Mouse (Mus musculus): Measurements from ENCODE around the gene Eif5. TPM values are rescaled to one million over a fixed set of nuclear protein-coding genes. Genes with fewer than 3 reads are reported as not detected.
"Not testable (repeated sequence)": the region's sequence is repeated elsewhere in the genome, so short reads cannot be mapped to it uniquely, and the experiment has no call there.

The Eif5 gene
- polyA plus RNA-seq (2015; fragmentation: Nextera tagmentation; extraction: Ambion mirVana), result 597 and 611 TPM in 2 replicates

DNA sequence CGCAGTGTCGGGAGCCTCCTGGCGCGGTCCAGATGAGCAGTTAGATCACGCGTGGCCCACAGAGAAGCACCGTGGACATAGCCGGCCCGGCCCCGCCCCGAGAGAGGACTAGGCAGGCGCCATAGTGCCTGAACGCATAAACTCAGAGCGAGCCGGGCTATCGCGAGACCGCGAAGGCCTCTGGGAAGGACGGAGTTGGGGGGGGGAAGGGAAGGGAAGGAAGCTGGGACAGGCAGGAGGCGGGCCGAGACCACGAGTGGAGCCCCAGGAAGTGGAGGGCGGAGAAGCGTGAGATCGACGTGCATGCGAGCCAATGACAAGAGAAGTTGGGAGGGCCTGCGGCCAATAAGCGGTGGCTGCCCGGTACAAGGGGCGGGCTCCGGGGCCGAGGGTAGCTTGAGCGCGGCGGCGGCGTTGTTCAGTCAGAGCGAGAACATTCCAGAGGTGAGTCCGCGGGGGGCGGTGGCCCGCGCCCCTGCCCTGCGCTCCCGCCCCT, at the start of gene Eif5:
Gene Eif5, plus strand, starts transcription at position 221 of the 496 bp plus-strand sequence.
- peak within 1 kb of the TSS; percentile 95 for H3K27ac ChIP-seq
- H3K36me3 ChIP-seq, result peaks cover 37% of the 10 kb centered on the region
- no peaks in the 10 kb centered on the region for H3K9me3 ChIP-seq
- peak; percentile 98 for ATAC-seq (ENCODE audit: low FRiP score, low read depth)
- H3K4me1 ChIP-seq, result peaks cover 37% of the 10 kb centered on the region
- H3K27me3 ChIP-seq, result no peaks in the 10 kb centered on the region
- H3K4me3 ChIP-seq, result peak within 1 kb of the TSS; percentile 97
- peak within 1 kb of the TSS; percentile 87 for H3K4me2 ChIP-seq (replicated peaks)
- H3K9ac ChIP-seq, result peak within 1 kb of the TSS; percentile 97
- under 1% methylated on average over 40 of the region's 47 CpGs for WGBS

DNA sequence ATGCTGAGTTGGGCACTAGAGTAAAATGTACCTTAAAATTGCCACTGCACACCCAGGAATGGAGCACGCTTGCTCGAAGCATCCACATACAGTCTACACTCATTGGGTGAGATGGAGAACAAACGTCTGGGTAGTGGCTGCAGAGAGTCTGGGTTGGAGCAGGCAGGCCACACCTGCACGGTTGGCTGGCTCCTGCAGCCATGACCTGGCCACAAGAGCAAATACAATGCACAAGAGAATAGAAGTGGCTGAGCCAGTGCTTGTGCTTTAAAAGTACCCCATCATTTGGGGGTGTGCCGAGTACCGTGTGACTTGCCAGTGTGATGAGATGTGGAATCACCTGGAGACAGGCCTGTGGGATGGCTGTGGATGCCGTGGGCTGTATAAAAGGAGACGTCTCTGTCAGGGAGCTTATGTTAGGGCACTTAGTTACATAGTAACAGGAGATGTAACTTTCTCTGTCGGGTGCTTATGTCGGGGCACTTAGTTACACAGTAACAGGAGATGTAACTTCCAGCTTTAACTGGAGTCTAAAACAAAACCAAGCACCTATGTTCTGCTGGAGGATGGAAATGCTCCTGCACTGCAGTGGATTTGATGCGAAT, 48.5 kb upstream of the Eif5 start:
- H3K27me3 ChIP-seq, result peaks cover 58% of the 10 kb centered on the region
- ATAC-seq (ENCODE audit: low FRiP score, low read depth), result no peak
- WGBS, result 70% methylated on average over 11 of the region's 11 CpGs

GRCm38 (mm10) chr12:111494931-111495330, 42.9 kb upstream of the Eif5 start:
- Histone ChIP-seq H3K4me3 (no peak overlapping the region), H3K9ac (no peak overlapping the region), H3K27ac (no peak overlapping the region), H3K27me3 (peaks cover 5% of the 10 kb centered on the region), H3K4me2 (replicated peaks) (no peak overlapping the region), H3K9me3 (no peaks in the 10 kb centered on the region), H3K36me3 (no peaks in the 10 kb centered on the region), H3K4me1 (no peaks in the 10 kb centered on the region)
- ATAC-seq (ENCODE audit: low FRiP score, low read depth), result no peak
- WGBS, result 73% methylated on average over 4 of the region's 4 CpGs

More for the DNA sequence above, 48.5 kb upstream of the Eif5 start:
- Histone ChIP-seq H3K9me3 (no peaks in the 10 kb centered on the region), H3K36me3 (no peaks in the 10 kb centered on the region), H3K4me2 (replicated peaks) (no peak overlapping the region), H3K27ac (no peak overlapping the region), H3K4me1 (peaks cover 27% of the 10 kb centered on the region), H3K4me3 (no peak overlapping the region), H3K9ac (no peak overlapping the region)

DNA sequence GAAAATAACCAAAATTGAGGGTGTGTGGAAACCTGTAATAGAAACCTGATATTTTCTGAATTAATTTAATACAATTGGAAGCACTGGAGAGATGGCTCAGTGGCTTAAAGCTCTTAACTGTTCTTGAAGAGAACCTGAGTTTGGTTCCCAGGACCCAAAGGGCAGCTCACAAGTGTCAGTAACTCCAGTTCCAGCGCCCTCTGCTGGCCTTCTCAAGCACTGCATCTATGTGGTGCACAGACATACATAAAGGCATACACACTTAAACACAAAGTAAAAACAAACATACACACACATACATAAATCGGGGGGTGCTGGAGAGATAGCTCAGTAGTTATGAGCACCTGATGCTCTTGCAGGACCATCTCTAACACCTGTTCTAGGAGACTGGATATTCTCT, 40.7 kb upstream of the Eif5 start:
- Histone ChIP-seq H3K27me3 (no peaks in the 10 kb centered on the region), H3K9ac (no peak overlapping the region), H3K4me3 (no peak overlapping the region), H3K36me3 (no peaks in the 10 kb centered on the region), H3K27ac (no peak overlapping the region), H3K4me2 (replicated peaks) (no peak overlapping the region), H3K4me1 (no peaks in the 10 kb centered on the region), H3K9me3 (no peaks in the 10 kb centered on the region)
- WGBS, result 41% methylated on average over 2 of the region's 2 CpGs
- no peak for ATAC-seq (ENCODE audit: low FRiP score, low read depth)

- Histone ChIP-seq H3K36me3 (no peaks in the 10 kb centered on the region), H3K4me3 (no peak overlapping the region), H3K9me3 (no peaks in the 10 kb centered on the region), H3K4me1 (0 out of 2 replicates have a peak, but pooled peaks cover 2% of the 10 kb centered on the region), H3K9ac (no peak overlapping the region), H3K4me2 (replicated peaks) (no peak overlapping the region), H3K27me3 (no peaks in the 10 kb centered on the region; the same call in 1 of the 2 replicates), H3K27ac (no peak overlapping the region)
- WGBS, result 61% methylated on average over 5 of the region's 5 CpGs
- no peak for ATAC-seq (ENCODE audit: low FRiP score, low read depth)
Observed at GRCm38 (mm10) chr12:111499617-111500016, 38.2 kb upstream of the Eif5 start.

DNA sequence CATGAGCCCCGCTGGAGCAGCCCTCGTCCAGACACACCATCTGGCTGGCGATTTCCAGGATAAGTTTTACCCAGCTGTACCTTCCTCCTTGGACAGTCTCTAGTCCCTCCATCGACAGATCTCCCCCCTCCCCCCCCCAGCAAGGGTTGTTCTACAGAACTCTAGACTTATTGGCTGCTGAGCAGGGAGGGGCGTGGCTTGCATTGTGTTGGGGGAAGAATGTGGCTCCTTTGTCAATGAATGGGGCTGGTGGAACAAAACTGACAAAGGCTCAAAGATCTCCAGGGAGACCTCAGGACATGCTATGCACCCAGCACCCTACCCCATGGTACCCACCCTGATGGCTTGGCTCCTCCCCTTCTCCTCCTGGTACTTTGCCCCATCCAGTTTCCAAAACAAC, 37.1 kb upstream of the Eif5 start:
- no peak overlapping the region for H3K9ac ChIP-seq

GRCm38 (mm10) chr12:111503063-111503567, 34.7 kb upstream of the Eif5 start:
- H3K9me3 ChIP-seq, result no peaks in the 10 kb centered on the region
- no peak overlapping the region for H3K4me2 ChIP-seq (replicated peaks)
- H3K36me3 ChIP-seq, result no peaks in the 10 kb centered on the region
- 68% methylated on average over 12 of the region's 12 CpGs for WGBS
- 0 out of 2 replicates have a peak, but pooled peaks cover 4% of the 10 kb centered on the region for H3K4me1 ChIP-seq
- H3K27me3 ChIP-seq, result no peaks in the 10 kb centered on the region; the same call in 1 of the 2 replicates
- H3K27ac ChIP-seq, result no peak overlapping the region
- H3K4me3 ChIP-seq, result no peak overlapping the region
- no peak for ATAC-seq (ENCODE audit: low FRiP score, low read depth)
- no peak overlapping the region for H3K9ac ChIP-seq

More for the DNA sequence above, 37.1 kb upstream of the Eif5 start:
- Histone ChIP-seq H3K9me3 (no peaks in the 10 kb centered on the region), H3K36me3 (no peaks in the 10 kb centered on the region), H3K4me3 (no peak overlapping the region), H3K27ac (no peak overlapping the region), H3K4me2 (replicated peaks) (no peak overlapping the region), H3K4me1 (0 out of 2 replicates have a peak, but pooled peaks cover 4% of the 10 kb centered on the region), H3K27me3 (no peaks in the 10 kb centered on the region; the same call in 1 of the 2 replicates)
- ATAC-seq (ENCODE audit: low FRiP score, low read depth), result no peak
- 33% methylated on average over 5 of the region's 5 CpGs for WGBS

- no peak overlapping the region for H3K9ac ChIP-seq
- 0 out of 2 replicates have a peak, but pooled peaks cover 4% of the 10 kb centered on the region for H3K4me1 ChIP-seq
- H3K27ac ChIP-seq, result no peak overlapping the region
- no peak overlapping the region for H3K4me2 ChIP-seq (replicated peaks)
- ATAC-seq (ENCODE audit: low FRiP score, low read depth), result no peak
- no peak overlapping the region for H3K4me3 ChIP-seq
- no peaks in the 10 kb centered on the region for H3K36me3 ChIP-seq
- H3K9me3 ChIP-seq, result no peaks in the 10 kb centered on the region
- WGBS, result 63% methylated on average over 5 of the region's 5 CpGs
- H3K27me3 ChIP-seq, result no peaks in the 10 kb centered on the region; the same call in 1 of the 2 replicates
Observed at GRCm38 (mm10) chr12:111503571-111503970, 34.2 kb upstream of the Eif5 start.

DNA sequence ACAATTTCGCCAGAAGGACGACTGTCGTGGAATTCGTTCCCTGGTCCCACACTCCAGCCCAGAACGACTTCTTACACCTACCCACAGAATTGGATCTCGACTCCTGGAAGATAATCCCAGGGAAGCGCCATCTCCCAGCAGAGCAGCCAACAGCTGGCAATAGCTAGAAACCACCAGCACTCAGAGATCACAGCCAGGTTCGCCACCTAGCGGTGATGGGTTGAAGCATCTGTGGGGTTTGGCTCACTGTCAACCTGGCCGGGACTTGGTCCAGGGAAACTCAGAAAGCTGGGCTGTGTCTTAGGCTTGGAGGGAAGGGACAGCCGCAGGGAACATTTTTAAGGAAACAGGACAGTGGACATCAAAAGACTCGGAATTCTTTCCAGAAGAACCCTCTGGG, 32.9 kb upstream of the Eif5 start:
- 5% methylated on average over 12 of the region's 12 CpGs for WGBS
- H3K4me1 ChIP-seq, result 0 out of 2 replicates have a peak, but pooled peaks cover 4% of the 10 kb centered on the region
- H3K9ac ChIP-seq, result no peak overlapping the region

GRCm38 (mm10) chr12:111507001-111507400, 30.8 kb upstream of the Eif5 start:
- no peak for ATAC-seq (ENCODE audit: low FRiP score, low read depth)
- 66% methylated on average over 5 of the region's 5 CpGs for WGBS
- no peaks in the 10 kb centered on the region for H3K36me3 ChIP-seq

More for the DNA sequence above, 32.9 kb upstream of the Eif5 start:
- 0 out of 2 replicates have a peak overlapping the region, but pooled peaks have one; percentile 10 for H3K27ac ChIP-seq
- ATAC-seq (ENCODE audit: low FRiP score, low read depth), result peak; percentile 72; the same call in 1 of the 2 replicates
- H3K36me3 ChIP-seq, result no peaks in the 10 kb centered on the region
- H3K9me3 ChIP-seq, result no peaks in the 10 kb centered on the region
- H3K4me3 ChIP-seq, result peak overlapping the region; percentile 26; the same call in 1 of the 2 replicates
- H3K4me2 ChIP-seq (replicated peaks), result peak overlapping the region; percentile 55
- peaks cover 2% of the 10 kb centered on the region; the same call in 1 of the 2 replicates for H3K27me3 ChIP-seq

DNA sequence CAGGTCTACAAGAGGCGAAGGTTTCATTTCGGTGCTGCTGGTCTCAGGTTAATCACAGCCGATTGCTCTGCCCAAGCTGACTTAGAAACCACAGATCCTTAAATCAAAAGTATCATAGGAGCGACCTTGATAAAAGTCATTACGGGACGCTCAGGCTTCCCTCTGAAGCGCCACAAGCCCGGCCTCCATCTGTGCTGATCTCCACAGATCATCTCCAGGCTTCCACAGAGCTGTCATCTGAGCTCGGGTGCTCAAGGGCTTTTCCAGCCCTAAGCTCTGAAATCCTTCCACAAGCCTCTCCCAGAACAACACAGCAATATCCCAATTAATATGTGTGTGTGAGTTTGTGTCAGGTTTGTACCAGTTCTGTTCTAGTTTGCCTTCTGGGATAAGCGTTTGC, 29.9 kb upstream of the Eif5 start:
- Histone ChIP-seq H3K4me1 (0 out of 2 replicates have a peak, but pooled peaks cover 4% of the 10 kb centered on the region), H3K36me3 (no peaks in the 10 kb centered on the region), H3K27ac (no peak overlapping the region), H3K4me3 (no peak overlapping the region), H3K9ac (no peak overlapping the region), H3K9me3 (no peaks in the 10 kb centered on the region), H3K27me3 (peaks cover 2% of the 10 kb centered on the region; the same call in 1 of the 2 replicates), H3K4me2 (replicated peaks) (no peak overlapping the region)
- 84% methylated on average over 10 of the region's 10 CpGs for WGBS
- no peak for ATAC-seq (ENCODE audit: low FRiP score, low read depth)

More at GRCm38 (mm10) chr12:111507001-111507400, 30.8 kb upstream of the Eif5 start:
- no peak overlapping the region for H3K4me3 ChIP-seq
- no peak overlapping the region for H3K4me2 ChIP-seq (replicated peaks)
- peaks cover 2% of the 10 kb centered on the region; the same call in 1 of the 2 replicates for H3K27me3 ChIP-seq
- 0 out of 2 replicates have a peak, but pooled peaks cover 4% of the 10 kb centered on the region for H3K4me1 ChIP-seq
- no peak overlapping the region for H3K27ac ChIP-seq
- H3K9ac ChIP-seq, result no peak overlapping the region
- no peaks in the 10 kb centered on the region for H3K9me3 ChIP-seq

GRCm38 (mm10) chr12:111508438-111508837, 29.4 kb upstream of the Eif5 start:
- not testable (repeated sequence) for H3K4me2 ChIP-seq (replicated peaks); H3K27ac ChIP-seq; H3K4me1 ChIP-seq; H3K36me3 ChIP-seq; H3K27me3 ChIP-seq; H3K9me3 ChIP-seq; H3K4me3 ChIP-seq; ATAC-seq (ENCODE audit: low FRiP score, low read depth); H3K9ac ChIP-seq
- WGBS, result 82% methylated on average over 3 of the region's 3 CpGs
